Mouse (Mus musculus) neural tube, embryonic 14.5 days (tissue): ENCODE measurements at regions not wholly inside any gene's neighbourhood (a gene's known extent, or its start where the extent isn't known, plus 50 kb on each side); places are given as distances from the start of the nearest gene placed in this dataset.

ENCODE experiments used
- ATAC-seq: fragments of 200-750 bp; cut with Nextera tagmentation; 2 replicates; pipeline ENCODE4 v1.8.0; 2017; ENCODE audit warnings: low read depth, mild to moderate bottlenecking, moderate TSS enrichment, moderate library complexity
- H3K27ac ChIP-seq: fragments of 300-500 bp; sonication (generic); 2 replicates; pipeline ENCODE4 v1.5.1; 2014; ENCODE audit warnings: low read depth, mild to moderate bottlenecking, control low read depth, low read length, moderate library complexity, mixed read lengths
- H3K27me3 ChIP-seq: fragments of 300-500 bp; sonication (generic); 2 replicates; pipeline ENCODE4 v1.6.1; 2014; ENCODE audit warnings: low read length; ENCODE audit not compliant: control insufficient read depth, insufficient read depth
- H3K36me3 ChIP-seq: fragments of 300-500 bp; sonication (generic); 2 replicates; pipeline ENCODE4 v1.6.1; 2014; ENCODE audit warnings: low read length, mixed read lengths; ENCODE audit not compliant: control insufficient read depth, insufficient read depth
- H3K4me1 ChIP-seq: fragments of 300-500 bp; sonication (generic); 2 replicates; pipeline ENCODE4 v1.6.1; 2014; ENCODE audit warnings: low read length; ENCODE audit not compliant: control insufficient read depth, insufficient read depth
- H3K4me2 ChIP-seq: fragments of 300-500 bp; sonication (generic); 2 replicates; pipeline ENCODE4 v1.6.1; 2014; ENCODE audit warnings: mild to moderate bottlenecking, low read depth, low read length, control low read depth
- H3K4me3 ChIP-seq: fragments of 300-500 bp; sonication (generic); 2 replicates; pipeline ENCODE4 v1.5.1; 2014; ENCODE audit warnings: low read depth, low read length, control low read depth, mixed read lengths
- H3K9ac ChIP-seq: fragments of 300-500 bp; sonication (generic); replicated peaks from 2 replicates; pipeline ENCODE4 v1.6.1; 2014; ENCODE audit warnings: low read depth, mild to moderate bottlenecking, control low read depth, low read length, mixed read lengths
- H3K9me3 ChIP-seq: fragments of 300-500 bp; sonication (generic); 2 replicates; pipeline ENCODE4 v1.6.1; 2016; ENCODE audit warnings: low read length; ENCODE audit not compliant: control insufficient read depth
- WGBS: fragments of 180-500 bp; shearing (Covaris S2); extraction: QIAGEN DNeasy Blood & Tissue Kit; methylation state at CpG from one replicate; pipeline ENCODE4 v1.1.7; 2014; 5-methylcytosine and 5-hydroxymethylcytosine counted together

DNA sequence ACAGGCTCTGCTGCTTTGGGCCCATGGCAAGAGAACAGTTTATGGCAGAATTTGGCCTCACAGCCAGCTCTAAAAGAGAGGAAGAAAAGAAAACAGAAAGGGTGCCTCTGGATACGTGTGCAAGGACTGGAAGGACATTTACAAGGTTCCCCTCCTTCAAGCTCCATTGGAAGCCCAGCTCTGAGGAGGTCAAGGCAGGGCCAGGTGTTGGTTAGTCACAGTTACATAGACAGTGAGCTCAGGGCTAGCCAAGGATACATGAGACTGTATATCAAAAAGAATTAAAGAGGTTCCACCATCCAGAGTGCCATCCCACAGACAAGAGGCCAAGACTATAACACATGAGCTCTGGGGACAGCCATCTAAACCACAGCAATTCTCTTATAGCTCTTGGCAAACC lies 131.6 kb upstream of the Jarid2 start:
- WGBS, result 50% methylated on average over 1 of the region's 1 CpGs
- H3K27me3 ChIP-seq, result no peaks in the 10 kb centered on the region
- H3K27ac ChIP-seq, result no peak overlapping the region
- H3K36me3 ChIP-seq, result no peaks in the 10 kb centered on the region
- no peaks in the 10 kb centered on the region for H3K9me3 ChIP-seq
- H3K4me1 ChIP-seq, result no peaks in the 10 kb centered on the region
- H3K4me2 ChIP-seq, result no peak overlapping the region
- H3K4me3 ChIP-seq, result no peak overlapping the region
- H3K9ac ChIP-seq, result no peak overlapping the region
- ATAC-seq, result no peak

DNA sequence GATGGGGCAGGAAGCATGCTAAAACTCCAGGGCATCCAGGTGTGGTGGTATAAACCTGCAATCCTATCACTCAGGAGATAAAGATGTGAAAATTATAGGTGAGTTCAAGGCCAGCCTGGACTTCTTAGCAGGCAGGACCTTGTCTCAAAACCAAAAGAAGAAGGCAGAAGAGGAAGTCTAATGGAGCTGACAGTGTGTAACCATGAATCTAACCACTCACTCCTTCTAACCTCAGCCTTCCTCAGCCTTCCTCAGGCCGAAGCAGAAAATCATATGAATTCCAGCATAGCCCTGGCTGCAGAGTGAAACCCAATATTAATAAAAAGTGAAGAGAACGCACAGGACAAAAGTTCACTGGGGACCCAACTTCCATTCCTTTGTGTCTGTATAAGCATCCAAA lies 128.2 kb upstream of the Jarid2 start:
- WGBS, result 88% methylated on average over 2 of the region's 2 CpGs
- H3K27me3 ChIP-seq, result no peaks in the 10 kb centered on the region
- no peak overlapping the region for H3K4me3 ChIP-seq
- no peaks in the 10 kb centered on the region for H3K4me1 ChIP-seq
- no peak for ATAC-seq
- H3K36me3 ChIP-seq, result no peaks in the 10 kb centered on the region
- H3K9ac ChIP-seq, result no peak overlapping the region
- no peaks in the 10 kb centered on the region for H3K9me3 ChIP-seq
- H3K4me2 ChIP-seq, result no peak overlapping the region
- no peak overlapping the region for H3K27ac ChIP-seq

DNA sequence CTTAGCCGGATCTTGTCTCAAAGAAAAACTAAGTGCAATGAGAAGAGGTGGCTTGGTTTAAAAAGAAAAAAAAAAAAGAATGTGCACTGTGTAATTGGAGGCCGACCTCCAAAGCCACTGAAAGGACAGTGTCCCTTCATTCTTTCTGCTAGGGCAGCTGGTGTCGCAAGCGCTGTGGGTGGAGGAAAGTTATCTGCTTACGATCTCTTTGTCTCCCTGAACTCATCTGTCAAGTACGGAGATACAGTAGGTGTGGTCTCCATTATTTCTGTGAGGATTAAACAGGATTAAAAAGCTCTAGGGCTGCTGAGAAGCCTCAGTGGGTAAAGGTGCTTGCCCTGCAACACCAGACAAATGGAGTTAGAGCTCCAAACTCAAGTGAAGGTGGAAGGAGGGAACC lies 126.6 kb upstream of the Jarid2 start:
- Histone ChIP-seq H3K36me3 (no peaks in the 10 kb centered on the region), H3K4me3 (no peak overlapping the region), H3K27me3 (no peaks in the 10 kb centered on the region), H3K27ac (no peak overlapping the region), H3K9ac (no peak overlapping the region), H3K4me1 (no peaks in the 10 kb centered on the region), H3K9me3 (no peaks in the 10 kb centered on the region), H3K4me2 (no peak overlapping the region)
- no peak for ATAC-seq
- WGBS, result 31% methylated on average over 6 of the region's 6 CpGs

DNA sequence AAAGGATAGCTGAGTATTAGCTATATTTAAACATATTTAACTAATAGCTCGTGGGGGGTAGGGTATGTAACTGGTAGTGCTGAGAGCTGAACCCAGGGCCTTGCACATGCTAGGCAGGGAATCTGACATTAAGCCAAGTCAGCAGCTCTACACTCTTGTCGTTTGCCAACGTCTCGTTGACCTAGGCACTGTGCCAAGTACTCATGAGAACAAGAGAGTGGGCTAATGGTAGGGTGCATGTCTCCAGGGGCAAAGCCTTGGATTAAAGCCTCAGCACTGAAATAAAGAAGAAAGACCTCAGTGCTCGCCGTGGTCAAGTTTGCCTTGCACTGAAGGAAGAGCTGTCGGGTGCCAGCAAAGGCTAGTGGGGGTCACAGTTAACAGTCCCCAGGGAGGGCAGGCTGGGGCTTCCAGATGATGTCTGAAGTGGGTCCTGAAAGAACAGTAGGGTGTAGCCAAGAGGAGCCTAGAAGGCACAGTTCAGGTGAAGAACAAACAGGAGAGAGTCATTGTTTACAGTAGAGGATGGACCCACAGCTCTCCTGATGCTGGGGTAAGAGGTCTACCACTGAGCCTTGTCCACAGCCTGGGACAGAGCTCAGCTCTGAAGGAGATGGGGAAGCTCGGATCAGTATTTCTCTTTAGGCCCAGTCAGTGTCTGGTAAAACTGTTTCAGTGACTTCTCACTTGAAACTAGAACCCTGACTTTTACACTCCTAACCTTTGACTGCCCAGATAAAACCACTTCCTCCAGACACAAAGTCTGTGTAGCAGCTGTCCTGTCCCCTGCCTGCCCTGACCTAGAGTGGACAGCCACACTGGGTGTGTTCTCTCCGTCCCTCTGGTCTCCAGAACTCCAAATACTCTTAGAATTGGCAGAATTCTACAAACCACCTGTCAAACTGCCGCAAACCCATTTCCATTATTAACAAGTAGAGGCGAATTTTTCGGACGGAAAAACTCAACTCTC lies 121.7 kb upstream of the Jarid2 start:
- H3K27me3 ChIP-seq, result no peaks in the 10 kb centered on the region
- no peak for ATAC-seq
- H3K27ac ChIP-seq, result no peak overlapping the region
- no peaks in the 10 kb centered on the region for H3K4me1 ChIP-seq
- H3K36me3 ChIP-seq, result no peaks in the 10 kb centered on the region
- WGBS, result 75% methylated on average over 13 of the region's 13 CpGs
- H3K4me2 ChIP-seq, result no peak overlapping the region
- no peak overlapping the region for H3K9ac ChIP-seq
- no peak overlapping the region for H3K4me3 ChIP-seq
- H3K9me3 ChIP-seq, result no peaks in the 10 kb centered on the region

DNA sequence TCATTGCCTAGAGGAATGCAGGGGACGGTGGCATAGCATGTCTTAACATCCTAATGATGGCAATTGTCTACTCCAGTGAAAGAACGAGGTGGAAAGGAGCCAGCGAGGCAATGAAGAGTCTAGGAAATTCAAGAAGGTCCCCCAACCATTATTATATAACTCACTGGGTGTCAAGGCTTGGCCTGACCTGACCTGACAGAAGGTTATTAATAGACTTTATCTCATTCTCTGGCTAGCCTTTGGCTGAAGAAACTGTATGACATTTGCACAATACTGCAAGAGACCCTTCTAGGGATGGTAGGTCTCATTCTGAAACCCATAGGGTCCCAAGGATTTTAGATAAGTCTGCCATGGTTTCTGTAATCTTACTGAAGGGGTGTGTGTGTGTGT lies 121.0 kb upstream of the Jarid2 start:
- no peak for ATAC-seq

DNA sequence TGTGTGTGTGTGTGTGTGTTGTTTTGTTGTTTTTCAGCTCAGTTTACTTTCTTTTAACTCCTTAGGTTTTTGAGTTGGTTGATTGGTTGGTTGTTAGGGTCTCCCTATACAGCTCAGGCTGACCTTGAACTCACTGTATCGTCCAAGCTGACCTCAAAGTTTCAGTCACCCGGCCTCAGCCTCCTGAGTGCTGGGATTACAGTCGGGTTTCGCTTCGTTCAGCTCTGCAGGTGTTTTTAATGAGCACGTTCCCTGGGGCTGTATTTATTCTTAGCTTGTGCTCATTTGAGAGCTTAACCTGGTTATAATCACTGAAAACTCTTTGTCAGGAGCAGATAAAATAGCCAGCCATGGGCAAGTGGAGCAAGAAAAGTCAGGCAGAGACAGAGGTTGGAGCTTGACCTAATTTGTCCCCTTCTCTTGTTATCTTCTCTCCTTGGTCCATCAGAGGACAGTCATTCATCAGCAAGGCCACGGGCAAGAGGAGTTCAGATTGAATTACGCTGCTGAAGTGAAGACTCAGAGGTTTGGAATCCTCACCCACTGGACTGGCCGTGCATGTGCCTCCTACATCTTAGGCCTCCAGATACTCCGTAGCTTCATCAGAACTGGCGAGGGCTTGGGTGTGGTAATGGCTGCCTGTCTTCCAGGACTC lies 120.5 kb upstream of the Jarid2 start:
- no peak overlapping the region for H3K9ac ChIP-seq
- no peak overlapping the region for H3K4me3 ChIP-seq
- H3K4me2 ChIP-seq, result no peak overlapping the region
- H3K27me3 ChIP-seq, result no peaks in the 10 kb centered on the region
- ATAC-seq, result no peak
- no peaks in the 10 kb centered on the region for H3K36me3 ChIP-seq
- H3K4me1 ChIP-seq, result no peaks in the 10 kb centered on the region
- WGBS, result 74% methylated on average over 11 of the region's 11 CpGs
- no peaks in the 10 kb centered on the region for H3K9me3 ChIP-seq
- H3K27ac ChIP-seq, result no peak overlapping the region

More for the DNA sequence above, 121.0 kb upstream of the Jarid2 start:
- no peak overlapping the region for H3K27ac ChIP-seq
- H3K27me3 ChIP-seq, result no peaks in the 10 kb centered on the region
- no peaks in the 10 kb centered on the region for H3K9me3 ChIP-seq
- no peak overlapping the region for H3K9ac ChIP-seq
- H3K4me2 ChIP-seq, result no peak overlapping the region
- H3K4me1 ChIP-seq, result no peaks in the 10 kb centered on the region
- no peaks in the 10 kb centered on the region for H3K36me3 ChIP-seq
- H3K4me3 ChIP-seq, result no peak overlapping the region
- WGBS, result 81% methylated on average over 3 of the region's 3 CpGs

DNA sequence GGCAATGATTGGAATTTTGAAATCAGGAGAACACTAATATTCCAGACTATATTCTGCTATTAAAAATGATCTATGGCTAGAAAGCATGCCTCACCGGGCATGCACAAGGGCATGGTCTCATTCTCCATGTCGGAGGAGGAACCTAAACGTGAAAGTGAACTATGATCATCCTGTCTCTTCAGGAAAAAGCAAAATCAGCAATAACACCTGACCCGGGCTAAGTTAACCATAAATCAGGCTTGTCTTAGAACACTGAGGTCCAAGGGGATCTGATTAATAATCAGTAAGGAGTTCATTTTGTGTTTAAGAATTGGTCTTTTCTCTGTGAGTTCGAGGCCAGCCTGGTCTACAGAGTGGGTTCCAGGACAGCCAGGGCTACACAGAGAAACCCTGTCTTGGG lies 119.7 kb upstream of the Jarid2 start:
- Histone ChIP-seq H3K4me1 (no peaks in the 10 kb centered on the region), H3K9me3 (no peaks in the 10 kb centered on the region), H3K4me3 (no peak overlapping the region), H3K27me3 (no peaks in the 10 kb centered on the region), H3K4me2 (no peak overlapping the region), H3K36me3 (no peaks in the 10 kb centered on the region), H3K9ac (no peak overlapping the region), H3K27ac (no peak overlapping the region)
- WGBS, result 74% methylated on average over 5 of the region's 5 CpGs
- ATAC-seq, result no peak

DNA sequence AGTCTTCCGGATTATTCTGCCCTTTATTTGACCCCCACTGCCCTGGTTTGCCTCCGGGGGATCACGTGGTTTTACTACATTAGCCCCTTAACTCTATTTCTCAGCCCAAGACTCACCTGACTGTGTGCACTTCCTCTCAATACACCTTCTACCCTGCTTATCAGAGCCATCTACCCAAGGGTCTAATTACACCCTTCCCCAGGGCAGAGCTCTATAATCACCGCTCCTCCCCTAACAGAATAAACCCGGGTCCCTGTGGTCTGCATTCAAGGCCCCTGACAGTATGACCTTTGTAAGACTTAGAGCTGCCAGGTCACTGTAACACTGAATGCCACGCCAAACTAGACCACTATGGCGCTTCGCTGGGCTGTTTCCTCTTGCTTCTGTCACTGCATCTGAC lies 113.6 kb upstream of the Jarid2 start:
- no peak overlapping the region for H3K4me3 ChIP-seq
- H3K9ac ChIP-seq, result no peak overlapping the region
- H3K27ac ChIP-seq, result no peak overlapping the region
- H3K36me3 ChIP-seq, result no peaks in the 10 kb centered on the region
- no peaks in the 10 kb centered on the region for H3K27me3 ChIP-seq
- no peaks in the 10 kb centered on the region for H3K9me3 ChIP-seq
- no peak for ATAC-seq
- no peaks in the 10 kb centered on the region for H3K4me1 ChIP-seq
- 72% methylated on average over 8 of the region's 8 CpGs for WGBS
- H3K4me2 ChIP-seq, result no peak overlapping the region

DNA sequence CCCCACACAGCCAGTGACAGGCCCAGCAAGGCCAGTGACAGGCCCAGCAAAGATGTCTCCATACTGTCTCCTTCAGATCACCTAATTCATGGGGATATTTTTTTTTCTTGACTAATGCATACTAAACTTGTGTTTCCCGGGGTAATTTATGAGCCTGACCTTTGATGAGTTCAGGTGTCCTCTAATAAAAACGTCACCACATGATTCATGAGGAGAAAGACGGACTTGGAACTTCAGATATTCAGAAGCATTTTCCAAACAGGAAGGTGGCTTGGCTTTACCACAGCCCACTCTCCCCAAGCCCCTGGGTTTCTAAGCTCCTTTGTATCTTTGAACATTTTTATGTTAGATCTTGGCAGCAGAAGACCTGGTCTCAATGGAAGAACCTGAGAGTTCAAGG lies 110.9 kb upstream of the Jarid2 start:
- 39% methylated on average over 3 of the region's 3 CpGs for whole genome bisulfite sequencing
- Histone ChIP-seq H3K9ac (no peak overlapping the region), H3K4me3 (no peak overlapping the region), H3K27me3 (no peaks in the 10 kb centered on the region), H3K9me3 (no peaks in the 10 kb centered on the region), H3K4me2 (no peak overlapping the region), H3K27ac (no peak overlapping the region), H3K36me3 (no peaks in the 10 kb centered on the region), H3K4me1 (0 out of 2 replicates have a peak, but pooled peaks cover 9% of the 10 kb centered on the region)
- no peak for ATAC-seq
